In the genomic region with DNA sequence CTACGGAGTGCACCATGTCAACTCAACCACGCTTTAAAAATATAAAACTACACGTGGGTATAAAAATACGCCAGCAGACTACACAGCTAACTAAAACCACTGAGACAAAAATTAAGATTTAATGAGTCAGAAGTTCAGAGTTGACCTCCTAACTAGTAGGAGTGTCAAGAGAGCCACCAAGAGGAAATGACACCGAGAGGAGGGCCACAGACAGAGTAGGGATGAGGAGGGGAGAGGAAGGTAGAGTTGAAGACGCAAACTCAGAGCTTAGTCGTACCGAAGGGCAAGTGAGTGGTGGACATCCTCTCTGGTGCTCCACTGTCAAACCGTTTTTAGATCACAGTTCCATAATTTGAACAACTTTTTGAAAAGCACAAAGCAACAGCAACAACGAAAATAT, we compare ENCODE assay signal across 17 mouse cellular contexts.
"Had no signal": no experiment of that assay in that cellular context is flagged by ENCODE, and none has a peak within 500 bp of the region (broad histone marks: within the 10 kb centered on the region; RNA-seq: fewer than 3 reads in every experiment).

No protein-coding gene starts in this region.

- H3K9me3 ChIP-seq: liver, embryonic 15.5 days; midbrain, embryonic 13.5 days; midbrain, embryonic 15.5 days; neural tube, embryonic 12.5 days had no signal

- H3K27ac ChIP-seq: liver, embryonic 15.5 days; midbrain, embryonic 13.5 days; midbrain, embryonic 15.5 days; neural tube, embryonic 12.5 days had no signal

- H3K27me3 ChIP-seq: liver, embryonic 15.5 days; midbrain, embryonic 13.5 days; midbrain, embryonic 15.5 days; neural tube, embryonic 12.5 days had no signal

- H3K4me2 ChIP-seq: liver, embryonic 15.5 days; lung, embryonic 14.5 days; midbrain, embryonic 11.5 days; midbrain, embryonic 13.5 days; midbrain, embryonic 15.5 days; neural tube, embryonic 12.5 days had no signal

- H3K9ac ChIP-seq: liver, embryonic 15.5 days; lung, embryonic 14.5 days; midbrain, embryonic 13.5 days; midbrain, embryonic 15.5 days; neural tube, embryonic 12.5 days had no signal

- DNase-seq: lung, adult 18-20 months; lung, embryonic 14.5 days; lung, postnatal 10 days; lung, postnatal 4 days; retina, postnatal 1 day; right cerebral cortex, adult 18-20 months; right cerebral cortex, postnatal 25 days; right cerebral cortex, postnatal 4 days; spleen, adult 18-20 months; thymus, adult 18-20 months; thymus, postnatal 14 days; thymus, postnatal 36 days had no signal

- H3K36me3 ChIP-seq: liver, embryonic 15.5 days; midbrain, embryonic 13.5 days; midbrain, embryonic 15.5 days; neural tube, embryonic 12.5 days had no signal

- H3K4me1 ChIP-seq: liver, embryonic 15.5 days; midbrain, embryonic 13.5 days; midbrain, embryonic 15.5 days; neural tube, embryonic 12.5 days had no signal

- H3K4me3 ChIP-seq: liver, embryonic 15.5 days; midbrain, embryonic 13.5 days; midbrain, embryonic 15.5 days; neural tube, embryonic 12.5 days had no signal

- ATAC-seq: midbrain, embryonic 13.5 days; midbrain, embryonic 15.5 days had no signal
